Mouse (Mus musculus): ENCODE measurements around the gene Ropn1l. TPM values are rescaled to one million over a fixed set of nuclear protein-coding genes. Genes with fewer than 3 reads are reported as not detected.

Gene Ropn1l
- total and polyA plus RNA-seq, 2 experiments from 2014 or later = 1.2 to 3.1 TPM

- H3K4me2 ChIP-seq (ENCODE audit: low read depth) = no peak overlapping the region
- DNase-seq = no peak
- H3K36me3 ChIP-seq (ENCODE audit: insufficient read depth) = peaks cover 63% of the 10 kb centered on the region
- no peaks in the 10 kb centered on the region for H3K27me3 ChIP-seq (ENCODE audit: insufficient read depth, low read length)
- no peak for TF ChIP-seq CTCF (IDR thresholded peaks at IDR 0.05; ENCODE audit: low read depth)
- no peak overlapping the region for H3K27ac ChIP-seq (ENCODE audit: low read depth, low read length)
- no peak for ATAC-seq
- 91% methylated on average over 2 of the region's 2 CpGs for WGBS
- no peak overlapping the region for H3K4me3 ChIP-seq (ENCODE audit: low read depth, low read length)
- no peaks in the 10 kb centered on the region for H3K9me3 ChIP-seq (ENCODE audit: low read length)
- H3K9ac ChIP-seq = no peak overlapping the region
- H3K4me1 ChIP-seq (ENCODE audit: insufficient read depth) = no peaks in the 10 kb centered on the region
These were observed 7.0 kb upstream of the Ropn1l start for GRCm38 (mm10) chr15:31460571-31460970.

GRCm38 (mm10) chr15:31458081-31458480 is 4.5 kb upstream of the Ropn1l start:
- Histone ChIP-seq H3K27me3 (ENCODE audit: insufficient read depth, low read length) (no peaks in the 10 kb centered on the region), H3K9ac (no peak overlapping the region), H3K9me3 (ENCODE audit: low read length) (no peaks in the 10 kb centered on the region), H3K4me2 (ENCODE audit: low read depth) (no peak overlapping the region), H3K4me3 (ENCODE audit: low read depth, low read length) (no peak overlapping the region), H3K4me1 (ENCODE audit: insufficient read depth) (no peaks in the 10 kb centered on the region), H3K27ac (ENCODE audit: low read depth, low read length) (no peak overlapping the region), H3K36me3 (ENCODE audit: insufficient read depth) (peaks cover 44% of the 10 kb centered on the region)
- WGBS = 92% methylated on average over 7 of the region's 7 CpGs
- no peak for ATAC-seq
- DNase-seq = no peak
- TF ChIP-seq CTCF (IDR thresholded peaks at IDR 0.05; ENCODE audit: low read depth) = no peak

GRCm38 (mm10) chr15:31456381-31456780 is 2.8 kb upstream of the Ropn1l start:
- no peak overlapping the region for H3K4me3 ChIP-seq (ENCODE audit: low read depth, low read length)
- H3K36me3 ChIP-seq (ENCODE audit: insufficient read depth) = peaks cover 29% of the 10 kb centered on the region
- DNase-seq (no peak), ATAC-seq (no peak)
- H3K4me1 ChIP-seq (ENCODE audit: insufficient read depth) = no peaks in the 10 kb centered on the region
- 76% methylated on average over 5 of the region's 5 CpGs for WGBS
- no peaks in the 10 kb centered on the region for H3K9me3 ChIP-seq (ENCODE audit: low read length)
- TF ChIP-seq CTCF (IDR thresholded peaks at IDR 0.05; ENCODE audit: low read depth) = no peak
- H3K9ac ChIP-seq = no peak overlapping the region
- H3K27me3 ChIP-seq (ENCODE audit: insufficient read depth, low read length) = no peaks in the 10 kb centered on the region
- no peak overlapping the region for H3K4me2 ChIP-seq (ENCODE audit: low read depth)
- no peak overlapping the region for H3K27ac ChIP-seq (ENCODE audit: low read depth, low read length)

GRCm38 (mm10) chr15:31454861-31455295 is 1.3 kb upstream of the Ropn1l start:
- Histone ChIP-seq H3K27me3 (ENCODE audit: insufficient read depth, low read length) (no peaks in the 10 kb centered on the region), H3K36me3 (ENCODE audit: insufficient read depth) (peaks cover 19% of the 10 kb centered on the region), H3K9ac (no peak overlapping the region), H3K27ac (ENCODE audit: low read depth, low read length) (no peak overlapping the region), H3K9me3 (ENCODE audit: low read length) (no peaks in the 10 kb centered on the region), H3K4me2 (ENCODE audit: low read depth) (no peak overlapping the region), H3K4me3 (ENCODE audit: low read depth, low read length) (no peak overlapping the region), H3K4me1 (ENCODE audit: insufficient read depth) (no peaks in the 10 kb centered on the region)
- WGBS = 81% methylated on average over 7 of the region's 7 CpGs
- DNase-seq = no peak
- ATAC-seq = no peak
- TF ChIP-seq CTCF (IDR thresholded peaks at IDR 0.05; ENCODE audit: low read depth) = no peak

GRCm38 (mm10) chr15:31454096-31454860 is 741 bp upstream of the Ropn1l start:
- ATAC-seq = no peak
- Histone ChIP-seq H3K9ac (peak overlapping the region; percentile 64), H3K27ac (ENCODE audit: low read depth, low read length) (peak overlapping the region; percentile 67), H3K36me3 (ENCODE audit: insufficient read depth) (peaks cover 13% of the 10 kb centered on the region), H3K9me3 (ENCODE audit: low read length) (no peaks in the 10 kb centered on the region), H3K4me3 (ENCODE audit: low read depth, low read length) (peak overlapping the region; percentile 59), H3K4me1 (ENCODE audit: insufficient read depth) (no peaks in the 10 kb centered on the region), H3K4me2 (ENCODE audit: low read depth) (peak overlapping the region; percentile 88), H3K27me3 (ENCODE audit: insufficient read depth, low read length) (no peaks in the 10 kb centered on the region)
- DNase-seq = no peak
- WGBS = 49% methylated on average over 10 of the region's 10 CpGs
- no peak for TF ChIP-seq CTCF (IDR thresholded peaks at IDR 0.05; ENCODE audit: low read depth)

GRCm38 (mm10) chr15:31452336-31453097 is 1.0 kb downstream of the Ropn1l start:
- Histone ChIP-seq H3K4me3 (ENCODE audit: low read depth, low read length) (peak overlapping the region; percentile 59), H3K9me3 (ENCODE audit: low read length) (no peaks in the 10 kb centered on the region), H3K4me2 (ENCODE audit: low read depth) (peak overlapping the region; percentile 88), H3K27ac (ENCODE audit: low read depth, low read length) (no peak overlapping the region), H3K36me3 (ENCODE audit: insufficient read depth) (no peaks in the 10 kb centered on the region), H3K9ac (no peak overlapping the region; the same call in 1 of the 2 replicates), H3K27me3 (ENCODE audit: insufficient read depth, low read length) (no peaks in the 10 kb centered on the region), H3K4me1 (ENCODE audit: insufficient read depth) (no peaks in the 10 kb centered on the region)
- 49% methylated on average over 18 of the region's 18 CpGs for WGBS
- ATAC-seq (no peak), DNase-seq (peak; percentile 16)
- TF ChIP-seq CTCF (IDR thresholded peaks at IDR 0.05; ENCODE audit: low read depth) = no peak

GRCm38 (mm10) chr15:31449772-31450171 is 3.8 kb downstream of the Ropn1l start:
- DNase-seq (no peak), ATAC-seq (no peak)
- Histone ChIP-seq H3K4me3 (ENCODE audit: low read depth, low read length) (no peak overlapping the region), H3K4me1 (ENCODE audit: insufficient read depth) (no peaks in the 10 kb centered on the region), H3K27me3 (ENCODE audit: insufficient read depth, low read length) (no peaks in the 10 kb centered on the region), H3K4me2 (ENCODE audit: low read depth) (no peak overlapping the region), H3K27ac (ENCODE audit: low read depth, low read length) (no peak overlapping the region), H3K9me3 (ENCODE audit: low read length) (no peaks in the 10 kb centered on the region), H3K9ac (no peak overlapping the region), H3K36me3 (ENCODE audit: insufficient read depth) (no peaks in the 10 kb centered on the region)
- 36% methylated on average over 2 of the region's 2 CpGs for WGBS
- TF ChIP-seq CTCF (IDR thresholded peaks at IDR 0.05; ENCODE audit: low read depth) = no peak
